In the genomic region with DNA sequence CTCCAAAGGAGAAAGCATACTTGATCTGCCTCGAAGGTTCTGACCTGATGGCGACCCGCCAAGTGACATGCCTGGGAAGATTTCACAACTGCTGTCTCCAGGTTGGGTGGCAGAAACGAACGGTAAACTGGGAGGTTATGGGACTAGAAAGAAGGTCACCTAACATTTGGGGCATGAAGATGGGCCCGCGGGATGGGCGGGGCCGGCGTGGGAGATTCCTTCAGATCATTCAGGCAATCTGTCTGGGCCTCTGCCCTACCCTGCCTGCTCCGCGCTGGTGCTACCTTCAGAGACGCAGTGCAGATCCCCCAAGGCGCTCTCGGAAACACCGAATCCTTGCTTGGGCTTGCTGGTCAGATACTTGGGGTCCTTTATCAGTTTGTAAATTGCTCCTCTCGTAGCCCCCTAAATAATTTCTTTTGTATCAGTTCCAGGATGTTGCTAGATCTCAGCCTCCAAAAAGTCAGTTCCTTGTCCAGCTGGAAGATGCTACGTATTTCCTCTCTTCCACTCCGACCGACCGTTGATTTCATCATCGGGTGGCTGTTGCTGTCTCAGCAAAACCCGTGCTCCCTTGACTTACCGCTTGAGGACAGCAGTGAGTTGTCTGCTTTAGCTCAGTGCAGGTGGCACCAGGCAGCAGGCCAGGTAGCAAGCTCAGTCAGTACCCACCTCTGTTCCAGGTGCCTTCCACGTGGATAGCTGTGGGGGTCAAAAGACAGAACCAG, we compare ENCODE assay signal across 7 mouse cellular contexts. TPM values are rescaled to one million over a fixed set of nuclear protein-coding genes. Genes with fewer than 3 reads are reported as not detected.
DNase-seq lines count a peak whose midpoint lies in the region; ATAC-seq and TF ChIP-seq lines count a peak whose summit lies in the region.

No protein-coding gene starts in this region.

- ATAC-seq in forebrain, embryonic 16.5 days = peak; percentile 65
- ATAC-seq in intestine, embryonic 16.5 days = peak; percentile 75
- ATAC-seq in megakaryocyte-erythroid progenitor cell, adult 5-6 weeks (replicated peaks; ENCODE audit: low FRiP score, low TSS enrichment, poor library complexity, severe bottlenecking) = peak; percentile 74

- TF ChIP-seq POLR2A in small intestine, adult 2 months (IDR thresholded peaks at IDR 0.05; ENCODE audit: low read depth, low read length) = no peak

- WGBS in forebrain, embryonic 16.5 days = 10% methylated on average over 25 of the region's 25 CpGs
- WGBS in intestine, embryonic 16.5 days = 10% methylated on average over 25 of the region's 25 CpGs
- WGBS in small intestine, adult 2 months = 8% methylated on average over 25 of the region's 25 CpGs

- peaks cover 4% of the 10 kb centered on the region for H3K4me1 ChIP-seq in forebrain, embryonic 16.5 days (replicated peaks; ENCODE audit: control insufficient read depth, insufficient read depth, low read length)
- no peaks in the 10 kb centered on the region for H3K4me1 ChIP-seq in intestine, embryonic 16.5 days (ENCODE audit: control insufficient read depth, insufficient read depth, low read length)
- H3K4me1 ChIP-seq in small intestine, adult 2 months (ENCODE audit: control insufficient read depth, insufficient read depth, insufficient read length, low read length) = peaks cover 11% of the 10 kb centered on the region; the same call in 1 of the 2 replicates

- intact Hi-C loops in left cerebral cortex, postnatal 36 days (cut with DNase I) = loop anchor here (10.0 kb wide), 1 partner anchor 119 kb away; no protein-coding TSS in a partner anchor

- H3K4me2 ChIP-seq in forebrain, embryonic 16.5 days (ENCODE audit: low read length) = peak overlapping the region; percentile 53
- peak overlapping the region; percentile 45 for H3K4me2 ChIP-seq in intestine, embryonic 16.5 days (ENCODE audit: low read depth, low read length)

- peak overlapping the region; percentile 22; the same call in 1 of the 2 replicates for H3K9ac ChIP-seq in forebrain, embryonic 16.5 days (replicated peaks; ENCODE audit: low read depth, low read length)
- H3K9ac ChIP-seq in intestine, embryonic 16.5 days (ENCODE audit: low read depth, low read length) = peak overlapping the region; percentile 15; the same call in 1 of the 2 replicates

- H3K36me3 ChIP-seq in forebrain, embryonic 16.5 days (ENCODE audit: control insufficient read depth, insufficient read depth) = no peaks in the 10 kb centered on the region
- H3K36me3 ChIP-seq in intestine, embryonic 16.5 days (ENCODE audit: control insufficient read depth, insufficient read depth, low read length) = no peaks in the 10 kb centered on the region
- no peaks in the 10 kb centered on the region for H3K36me3 ChIP-seq in small intestine, adult 2 months (ENCODE audit: control insufficient read depth, insufficient read depth, low read length)

- peak overlapping the region; percentile 29 for H3K4me3 ChIP-seq in forebrain, embryonic 16.5 days (replicated peaks; ENCODE audit: low read length)
- peak overlapping the region; percentile 27 for H3K4me3 ChIP-seq in intestine, embryonic 16.5 days (ENCODE audit: low read length)
- H3K4me3 ChIP-seq in small intestine, adult 2 months (ENCODE audit: low read depth, low read length) = peak overlapping the region; percentile 51

- TF ChIP-seq CTCF in small intestine, adult 2 months (IDR thresholded peaks at IDR 0.05; ENCODE audit: extremely low read depth, insufficient read length, insufficient replicate concordance, low read depth, low read length) = peak; percentile 71; the same call in 1 of the 2 replicates

- H3K27me3 ChIP-seq in forebrain, embryonic 16.5 days (replicated peaks; ENCODE audit: control insufficient read depth, insufficient read depth, low read length) = no peaks in the 10 kb centered on the region
- H3K27me3 ChIP-seq in intestine, embryonic 16.5 days (replicated peaks; ENCODE audit: control insufficient read depth, insufficient read depth, low read length) = no peaks in the 10 kb centered on the region
- H3K27me3 ChIP-seq in small intestine, adult 2 months (ENCODE audit: control insufficient read depth, insufficient read depth, low read length) = no peaks in the 10 kb centered on the region

- H3K27ac ChIP-seq in forebrain, embryonic 16.5 days (ENCODE audit: low read length) = no peak overlapping the region
- H3K27ac ChIP-seq in intestine, embryonic 16.5 days (ENCODE audit: low read length) = no peak overlapping the region
- peak overlapping the region; percentile 36; the same call in 1 of the 2 replicates for H3K27ac ChIP-seq in small intestine, adult 2 months (ENCODE audit: insufficient read depth, low read depth, low read length)

- DNase-seq in MN1 (ENCODE audit: low spot score) = peak; percentile 20
- DNase-seq in cerebellum, adult 11-12 months = peak; percentile 82
- peak; percentile 39 to 54 for DNase-seq in left cerebral cortex, postnatal 36 days (ENCODE audit: low spot score in 2 of 2)

- no peaks in the 10 kb centered on the region for H3K9me3 ChIP-seq in forebrain, embryonic 16.5 days (ENCODE audit: control insufficient read depth, low read length)
- H3K9me3 ChIP-seq in intestine, embryonic 16.5 days (ENCODE audit: control insufficient read depth, low read length) = no peaks in the 10 kb centered on the region

RNA-seq across cellular contexts. Expression of a gene that starts 12.6 kb away (rescaled TPM):
- polyA plus RNA-seq in forebrain, embryonic 16.5 days (2015; fragmentation: Nextera tagmentation; extraction: Ambion mirVana) = not detected in 2 replicates
- not detected in 2 replicates for polyA plus RNA-seq in intestine, embryonic 16.5 days (2015; fragmentation: Nextera tagmentation; extraction: Ambion mirVana)
- not detected for total RNA-seq in left cerebral cortex, postnatal 36 days (2021)
- not detected in 2 replicates for total RNA-seq in megakaryocyte-erythroid progenitor cell, adult 5-6 weeks (2014; fragmentation: Nextera tagmentation)
- total RNA-seq in megakaryocyte-erythroid progenitor cell, adult 5-6 weeks (2017) = 1.2 TPM in 1 of 2 replicates, not detected in the other
- polyA plus RNA-seq in small intestine, adult 2 months (2012; rRNA removed) = not detected in 2 replicates

RNA-seq across cellular contexts. Expression of a gene that starts 26.1 kb away (rescaled TPM):
- polyA plus RNA-seq in forebrain, embryonic 16.5 days (2015; fragmentation: Nextera tagmentation; extraction: Ambion mirVana) = 4.0 and 4.2 TPM in 2 replicates
- 33.4 and 33.8 TPM in 2 replicates for polyA plus RNA-seq in intestine, embryonic 16.5 days (2015; fragmentation: Nextera tagmentation; extraction: Ambion mirVana)
- 1 to 10 TPM; 3.5 to 6.1 TPM for total RNA-seq in left cerebral cortex, postnatal 36 days (2021)
- total RNA-seq in megakaryocyte-erythroid progenitor cell, adult 5-6 weeks (2014; fragmentation: Nextera tagmentation) = 12.5 and 40.1 TPM in 2 replicates
- total RNA-seq in megakaryocyte-erythroid progenitor cell, adult 5-6 weeks (2017) = 27.3 and 67.9 TPM in 2 replicates
- polyA plus RNA-seq in small intestine, adult 2 months (2012; rRNA removed) = 242 and 351 TPM in 2 replicates

RNA-seq across cellular contexts. Expression of a gene that starts 46.0 kb away (rescaled TPM):
- 58.8 and 65.6 TPM in 2 replicates for polyA plus RNA-seq in forebrain, embryonic 16.5 days (2015; fragmentation: Nextera tagmentation; extraction: Ambion mirVana)
- 112 and 122 TPM in 2 replicates for polyA plus RNA-seq in intestine, embryonic 16.5 days (2015; fragmentation: Nextera tagmentation; extraction: Ambion mirVana)
- 10 to 100 TPM; 29.7 to 35.1 TPM for total RNA-seq in left cerebral cortex, postnatal 36 days (2021)
- total RNA-seq in megakaryocyte-erythroid progenitor cell, adult 5-6 weeks (2014; fragmentation: Nextera tagmentation) = 55.7 and 74.9 TPM in 2 replicates
- total RNA-seq in megakaryocyte-erythroid progenitor cell, adult 5-6 weeks (2017) = 27.2 and 31.5 TPM in 2 replicates
- 19.3 and 45.4 TPM in 2 replicates for polyA plus RNA-seq in small intestine, adult 2 months (2012; rRNA removed)

RNA-seq across cellular contexts. Expression of a gene that starts 46.2 kb away (rescaled TPM):
- polyA plus RNA-seq in forebrain, embryonic 16.5 days (2015; fragmentation: Nextera tagmentation; extraction: Ambion mirVana) = 67.4 and 73.6 TPM in 2 replicates
- polyA plus RNA-seq in intestine, embryonic 16.5 days (2015; fragmentation: Nextera tagmentation; extraction: Ambion mirVana) = 63.3 and 66.4 TPM in 2 replicates
- 10 to 100 TPM; 15.2 to 16.5 TPM for total RNA-seq in left cerebral cortex, postnatal 36 days (2021)
- total RNA-seq in megakaryocyte-erythroid progenitor cell, adult 5-6 weeks (2014; fragmentation: Nextera tagmentation) = 35.9 and 38.8 TPM in 2 replicates
- total RNA-seq in megakaryocyte-erythroid progenitor cell, adult 5-6 weeks (2017) = 42.1 and 45.4 TPM in 2 replicates
- polyA plus RNA-seq in small intestine, adult 2 months (2012; rRNA removed) = 12.5 and 12.6 TPM in 2 replicates

RNA-seq across cellular contexts. Expression of a gene that starts 49.8 kb away (rescaled TPM):
- 0.32 and 0.49 TPM in 2 replicates for polyA plus RNA-seq in forebrain, embryonic 16.5 days (2015; fragmentation: Nextera tagmentation; extraction: Ambion mirVana)
- not detected in 2 replicates for polyA plus RNA-seq in intestine, embryonic 16.5 days (2015; fragmentation: Nextera tagmentation; extraction: Ambion mirVana)
- not detected for total RNA-seq in left cerebral cortex, postnatal 36 days (2021)
- total RNA-seq in megakaryocyte-erythroid progenitor cell, adult 5-6 weeks (2014; fragmentation: Nextera tagmentation) = not detected in 2 replicates
- not detected in 2 replicates for total RNA-seq in megakaryocyte-erythroid progenitor cell, adult 5-6 weeks (2017)
- not detected in 2 replicates for polyA plus RNA-seq in small intestine, adult 2 months (2012; rRNA removed)

Comparison
In these comparisons a context has a peak if more than half of its experiments do, and no peak if none do; other contexts are left out.
1. DNase-seq: peak in every context shown above with its lines; median percentile 82 in cerebellum, adult 11-12 months; 46 in left cerebral cortex, postnatal 36 days; 20 in MN1.